Mouse (Mus musculus) heart, embryonic 13.5 days (tissue): ENCODE measurements around the gene Gramd2. TPM values are rescaled to one million over a fixed set of nuclear protein-coding genes. Genes with fewer than 3 reads are reported as not detected.
A peak's percentile ranks its signal among the peaks of the same experiment; 100 is the strongest.
"Not testable (repeated sequence)": the region's sequence is repeated elsewhere in the genome, so short reads cannot be mapped to it uniquely, and the experiment has no call there.

Experiments
- ATAC-seq: fragments of 200-750 bp; cut with Nextera tagmentation; 2 replicates; pipeline ENCODE4 v1.8.0; 2017; ENCODE audit warnings: moderate TSS enrichment; ENCODE audit not compliant: insufficient number of reproducible peaks, low FRiP score, low TSS enrichment; ENCODE audit errors: extremely low read depth
- H3K27ac ChIP-seq: fragments of 300-500 bp; sonication (generic); replicated peaks from 2 replicates; pipeline ENCODE4 v1.5.1; 2015; ENCODE audit warnings: moderate library complexity, mild to moderate bottlenecking, inconsistent platforms
- H3K27me3 ChIP-seq: fragments of 300-500 bp; sonication (generic); replicated peaks from 2 replicates; pipeline ENCODE4 v1.6.1; 2015; ENCODE audit warnings: mild to moderate bottlenecking, inconsistent platforms
- H3K36me3 ChIP-seq: fragments of 300-500 bp; sonication (generic); 2 replicates; pipeline ENCODE4 v1.6.1; 2015; ENCODE audit warnings: mild to moderate bottlenecking, inconsistent platforms
- H3K4me1 ChIP-seq: fragments of 300-500 bp; sonication (generic); 2 replicates; pipeline ENCODE4 v1.6.1; 2015; ENCODE audit warnings: inconsistent platforms
- H3K4me2 ChIP-seq: fragments of 300-500 bp; sonication (generic); 2 replicates; pipeline ENCODE4 v1.6.1; 2015; ENCODE audit warnings: inconsistent platforms, mild to moderate bottlenecking, moderate library complexity
- H3K4me3 ChIP-seq: fragments of 300-500 bp; sonication (generic); 2 replicates; pipeline ENCODE4 v1.5.1; 2015; ENCODE audit warnings: moderate library complexity, mild to moderate bottlenecking, inconsistent platforms
- H3K9ac ChIP-seq: fragments of 300-500 bp; sonication (generic); 2 replicates; pipeline ENCODE4 v1.6.1; 2015; ENCODE audit warnings: inconsistent platforms, mild to moderate bottlenecking, moderate library complexity
- H3K9me3 ChIP-seq: fragments of 300-500 bp; sonication (generic); 2 replicates; pipeline ENCODE4 v1.6.1; 2016; ENCODE audit warnings: inconsistent platforms
- WGBS: fragments of 180-500 bp; shearing (Covaris S2); methylation state at CpG from one replicate; pipeline ENCODE4 v1.1.7; 2015; ENCODE audit warnings: mixed read lengths; 5-methylcytosine and 5-hydroxymethylcytosine counted together
- polyA plus RNA-seq: library from polyadenylated mRNA; unstranded; fragments of >200 nt; fragmentation: Nextera tagmentation; extraction: Ambion mirVana; gene quantifications from 2 replicates; pipeline ENCODE4 v1.2.1, GENCODE M21; 2015

The Gramd2 gene
- polyA plus RNA-seq, 1 experiment from 2014 or later = 0.29 TPM

GRCm38 (mm10) chr9:59749581-59750265 is 69.8 kb downstream of the Gramd2 start:
- Histone ChIP-seq H3K4me3 (peak overlapping the region; percentile 75), H3K27me3 (no peaks in the 10 kb centered on the region), H3K9me3 (no peaks in the 10 kb centered on the region), H3K36me3 (no peaks in the 10 kb centered on the region), H3K27ac (peak overlapping the region; percentile 91), H3K4me2 (peak overlapping the region; percentile 82), H3K9ac (peak overlapping the region; percentile 86), H3K4me1 (peaks cover 24% of the 10 kb centered on the region)
- ATAC-seq = no peak
- 27% methylated on average over 12 of the region's 12 CpGs for WGBS

- peak within 1 kb of the TSS; percentile 82 for H3K4me2 ChIP-seq
- H3K36me3 ChIP-seq = no peaks in the 10 kb centered on the region
- H3K4me3 ChIP-seq = peak within 1 kb of the TSS; percentile 75
- H3K9me3 ChIP-seq = no peaks in the 10 kb centered on the region
- H3K4me1 ChIP-seq = peaks cover 24% of the 10 kb centered on the region
- ATAC-seq = peak; percentile 96
- 1% methylated on average over 57 of the region's 59 CpGs for WGBS
- peak within 1 kb of the TSS; percentile 94 for H3K27ac ChIP-seq
- peak within 1 kb of the TSS; percentile 91 for H3K9ac ChIP-seq
- H3K27me3 ChIP-seq = no peaks in the 10 kb centered on the region
Observed at GRCm38 (mm10) chr9:59750267-59751065, 70.5 kb downstream of the Gramd2 start, which contains the start of the genes Senp8 and Myo9a. Senp8 (minus strand) TSS chr9:59750710. Myo9a (plus strand) TSS chr9:59750896.

- H3K4me2 ChIP-seq = peak overlapping the region; percentile 78
- peak overlapping the region; percentile 91 for H3K9ac ChIP-seq
- no peaks in the 10 kb centered on the region for H3K9me3 ChIP-seq
- WGBS = under 1% methylated on average over 46 of the region's 49 CpGs
- H3K36me3 ChIP-seq = no peaks in the 10 kb centered on the region
- H3K27me3 ChIP-seq = no peaks in the 10 kb centered on the region
- ATAC-seq = peak; percentile 86
- peak overlapping the region; percentile 75 for H3K4me3 ChIP-seq
- peak overlapping the region; percentile 94 for H3K27ac ChIP-seq
- peaks cover 24% of the 10 kb centered on the region for H3K4me1 ChIP-seq
Observed at GRCm38 (mm10) chr9:59751066-59751581, 71.2 kb downstream of the Gramd2 start.

- peak overlapping the region; percentile 78 for H3K4me2 ChIP-seq
- H3K36me3 ChIP-seq = no peaks in the 10 kb centered on the region
- H3K27me3 ChIP-seq = no peaks in the 10 kb centered on the region
- H3K27ac ChIP-seq = peak overlapping the region; percentile 94
- ATAC-seq = no peak
- H3K9ac ChIP-seq = peak overlapping the region; percentile 91
- peak overlapping the region; percentile 75 for H3K4me3 ChIP-seq
- H3K4me1 ChIP-seq = peaks cover 24% of the 10 kb centered on the region
- 0% methylated on average over 2 of the region's 2 CpGs for WGBS
- H3K9me3 ChIP-seq = no peaks in the 10 kb centered on the region
Observed at GRCm38 (mm10) chr9:59751966-59752365, 72.0 kb downstream of the Gramd2 start.

- Histone ChIP-seq H3K9ac (no peak overlapping the region), H3K4me2 (no peak overlapping the region), H3K27me3 (no peaks in the 10 kb centered on the region), H3K27ac (no peak overlapping the region), H3K9me3 (no peaks in the 10 kb centered on the region), H3K4me3 (no peak overlapping the region), H3K36me3 (no peaks in the 10 kb centered on the region), H3K4me1 (peaks cover 7% of the 10 kb centered on the region; the same call in 1 of the 2 replicates)
- no peak for ATAC-seq
- WGBS = 59% methylated on average over 2 of the region's 2 CpGs
Observed at GRCm38 (mm10) chr9:59755199-59755598, 75.3 kb downstream of the Gramd2 start.

GRCm38 (mm10) chr9:59757016-59757415 is 77.1 kb downstream of the Gramd2 start:
- not testable (repeated sequence) for H3K9ac ChIP-seq, H3K4me1 ChIP-seq, H3K27ac ChIP-seq, H3K36me3 ChIP-seq, H3K27me3 ChIP-seq, H3K4me3 ChIP-seq, H3K4me2 ChIP-seq, H3K9me3 ChIP-seq, ATAC-seq
- 90% methylated on average over 3 of the region's 3 CpGs for WGBS

GRCm38 (mm10) chr9:59760515-59760914 is 80.6 kb downstream of the Gramd2 start:
- Histone ChIP-seq H3K27ac (no peak overlapping the region), H3K4me3 (no peak overlapping the region), H3K4me2 (no peak overlapping the region), H3K36me3 (no peaks in the 10 kb centered on the region), H3K4me1 (no peaks in the 10 kb centered on the region), H3K27me3 (no peaks in the 10 kb centered on the region), H3K9ac (no peak overlapping the region), H3K9me3 (no peaks in the 10 kb centered on the region)
- no peak for ATAC-seq
- WGBS = 61% methylated on average over 3 of the region's 3 CpGs

GRCm38 (mm10) chr9:59766966-59767461 is 87.1 kb downstream of the Gramd2 start:
- not testable (repeated sequence) for H3K36me3 ChIP-seq, H3K9me3 ChIP-seq, H3K27me3 ChIP-seq, H3K4me2 ChIP-seq, H3K9ac ChIP-seq, H3K4me3 ChIP-seq, H3K4me1 ChIP-seq, H3K27ac ChIP-seq, ATAC-seq
- 90% methylated on average over 12 of the region's 13 CpGs for WGBS

Other genes with a start within 250 kb of the Gramd2 start
- gene Arih1, start 193.5 kb upstream of the Gramd2 start, polyA plus RNA-seq = 14.0 and 14.5 TPM in 2 replicates
- gene Hexa, start 140.6 kb upstream of the Gramd2 start, polyA plus RNA-seq = 74.6 and 77.5 TPM in 2 replicates
- gene Tmem202, start 140.3 kb upstream of the Gramd2 start, polyA plus RNA-seq = 0.32 and 0.36 TPM in 2 replicates
- gene Celf6, start 102.2 kb upstream of the Gramd2 start, polyA plus RNA-seq = 0.11 and 0.23 TPM in 2 replicates
- gene Parp6, start 62.9 kb upstream of the Gramd2 start, polyA plus RNA-seq = 16.6 and 18.1 TPM in 2 replicates
- gene Pkm, start 23.8 kb upstream of the Gramd2 start, polyA plus RNA-seq = 1,816 and 1,974 TPM in 2 replicates
- gene Senp8, start 70.6 kb downstream of the Gramd2 start, polyA plus RNA-seq = 8.9 and 11.1 TPM in 2 replicates
- 7.1 and 7.3 TPM in 2 replicates for gene Myo9a, start 70.8 kb downstream of the Gramd2 start, polyA plus RNA-seq